Mouse (Mus musculus): Measurements from ENCODE around the gene Sumf1. TPM values are rescaled to one million over a fixed set of nuclear protein-coding genes. Genes with fewer than 3 reads are reported as not detected.

Sumf1 gene
- total and polyA plus RNA-seq, 2 experiments from 2014 or later, result 13.7 to 23.0 TPM

DNA sequence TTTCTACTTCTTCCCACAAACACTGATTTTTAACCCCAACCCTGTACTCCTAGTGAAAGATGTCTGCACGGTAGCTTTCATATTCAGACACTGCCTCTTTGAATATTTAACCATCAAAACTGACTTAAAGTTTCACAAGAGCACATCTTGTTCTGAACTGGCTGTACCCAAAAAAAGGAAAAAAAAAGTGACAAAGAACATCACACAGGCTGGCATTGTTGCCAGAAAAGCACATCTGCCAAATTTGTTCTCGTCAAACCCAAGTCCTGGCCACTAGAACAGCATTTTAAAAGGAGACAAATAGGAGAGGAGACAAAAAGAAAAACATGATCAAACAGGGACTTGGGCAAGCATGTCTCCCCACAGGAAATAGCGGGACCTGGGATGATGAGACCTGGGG lies 91.9 kb downstream of the Sumf1 start:
- no peaks in the 10 kb centered on the region for H3K4me1 ChIP-seq (ENCODE audit: insufficient read depth, low read length)
- H3K9ac ChIP-seq (replicated peaks; ENCODE audit: low read length, poor library complexity, severe bottlenecking), result no peak overlapping the region
- DNase-seq (ENCODE audit: low spot score), result no peak
- H3K27me3 ChIP-seq (ENCODE audit: insufficient read depth, low read length), result no peaks in the 10 kb centered on the region
- H3K4me3 ChIP-seq (ENCODE audit: low read depth, low read length), result no peak overlapping the region
- 69% methylated on average over 3 of the region's 3 CpGs for WGBS
- TF ChIP-seq CTCF (IDR thresholded peaks at IDR 0.05), result no peak
- H3K9me3 ChIP-seq (ENCODE audit: low read length), result no peaks in the 10 kb centered on the region
- no peaks in the 10 kb centered on the region for H3K36me3 ChIP-seq (ENCODE audit: insufficient read depth, low read length)
- no peak for ATAC-seq (ENCODE audit: low FRiP score)
- no peak overlapping the region for H3K27ac ChIP-seq (ENCODE audit: low read depth, low read length)
- H3K4me2 ChIP-seq (ENCODE audit: low read depth, low read length, poor library complexity, severe bottlenecking), result no peak overlapping the region

GRCm38 (mm10) chr6:108092646-108093045 lies 92.7 kb downstream of the Sumf1 start:
- Histone ChIP-seq H3K27ac (ENCODE audit: low read depth, low read length) (no peak overlapping the region), H3K4me1 (ENCODE audit: insufficient read depth, low read length) (no peaks in the 10 kb centered on the region), H3K4me3 (ENCODE audit: low read depth, low read length) (no peak overlapping the region), H3K9me3 (ENCODE audit: low read length) (no peaks in the 10 kb centered on the region), H3K4me2 (ENCODE audit: low read depth, low read length, poor library complexity, severe bottlenecking) (no peak overlapping the region), H3K27me3 (ENCODE audit: insufficient read depth, low read length) (no peaks in the 10 kb centered on the region), H3K36me3 (ENCODE audit: insufficient read depth, low read length) (no peaks in the 10 kb centered on the region), H3K9ac (replicated peaks; ENCODE audit: low read length, poor library complexity, severe bottlenecking) (no peak overlapping the region)
- DNase-seq (ENCODE audit: low spot score), result no peak
- 80% methylated on average over 3 of the region's 3 CpGs for WGBS
- TF ChIP-seq CTCF (IDR thresholded peaks at IDR 0.05), result no peak
- no peak for ATAC-seq (ENCODE audit: low FRiP score)

- no peaks in the 10 kb centered on the region for H3K9me3 ChIP-seq (ENCODE audit: low read length)
- WGBS, result 74% methylated on average over 1 of the region's 1 CpGs
- no peaks in the 10 kb centered on the region for H3K27me3 ChIP-seq (ENCODE audit: insufficient read depth, low read length)
- no peaks in the 10 kb centered on the region for H3K4me1 ChIP-seq (ENCODE audit: insufficient read depth, low read length)
- DNase-seq (ENCODE audit: low spot score) (no peak), ATAC-seq (ENCODE audit: low FRiP score) (no peak)
- no peak overlapping the region for H3K4me2 ChIP-seq (ENCODE audit: low read depth, low read length, poor library complexity, severe bottlenecking)
- H3K36me3 ChIP-seq (ENCODE audit: insufficient read depth, low read length), result no peaks in the 10 kb centered on the region
- H3K9ac ChIP-seq (replicated peaks; ENCODE audit: low read length, poor library complexity, severe bottlenecking), result no peak overlapping the region
- H3K4me3 ChIP-seq (ENCODE audit: low read depth, low read length), result no peak overlapping the region
- no peak overlapping the region for H3K27ac ChIP-seq (ENCODE audit: low read depth, low read length)
- no peak for TF ChIP-seq CTCF (IDR thresholded peaks at IDR 0.05)
Observed at GRCm38 (mm10) chr6:108091296-108091695, 94.1 kb downstream of the Sumf1 start.

DNA sequence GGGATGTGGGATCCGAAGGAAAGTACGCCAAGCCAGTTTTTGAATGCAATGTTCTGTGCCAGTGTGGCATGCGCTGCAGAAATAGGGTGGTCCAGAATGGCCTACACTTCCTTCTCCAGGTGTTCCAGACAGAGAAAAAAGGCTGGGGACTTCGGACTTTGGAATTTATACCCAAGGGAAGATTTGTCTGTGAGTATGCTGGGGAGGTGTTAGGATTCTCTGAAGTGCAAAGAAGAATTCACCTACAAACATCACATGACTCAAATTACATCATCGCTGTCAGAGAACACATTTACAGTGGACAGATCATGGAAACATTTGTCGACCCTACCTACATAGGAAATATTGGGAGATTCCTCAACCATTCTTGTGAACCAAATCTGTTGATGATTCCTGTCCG lies 109.5 kb downstream of the Sumf1 start:
- Histone ChIP-seq H3K9me3 (ENCODE audit: low read length) (no peaks in the 10 kb centered on the region), H3K27ac (ENCODE audit: low read depth, low read length) (no peak overlapping the region), H3K9ac (replicated peaks; ENCODE audit: low read length, poor library complexity, severe bottlenecking) (no peak overlapping the region), H3K4me1 (ENCODE audit: insufficient read depth, low read length) (no peaks in the 10 kb centered on the region), H3K4me3 (ENCODE audit: low read depth, low read length) (no peak overlapping the region), H3K27me3 (ENCODE audit: insufficient read depth, low read length) (no peaks in the 10 kb centered on the region), H3K4me2 (ENCODE audit: low read depth, low read length, poor library complexity, severe bottlenecking) (no peak overlapping the region), H3K36me3 (ENCODE audit: insufficient read depth, low read length) (0 out of 2 replicates have a peak, but pooled peaks cover 3% of the 10 kb centered on the region)
- ATAC-seq (ENCODE audit: low FRiP score), result no peak
- TF ChIP-seq CTCF (IDR thresholded peaks at IDR 0.05), result no peak
- WGBS, result 97% methylated on average over 7 of the region's 7 CpGs
- no peak for DNase-seq (ENCODE audit: low spot score)

DNA sequence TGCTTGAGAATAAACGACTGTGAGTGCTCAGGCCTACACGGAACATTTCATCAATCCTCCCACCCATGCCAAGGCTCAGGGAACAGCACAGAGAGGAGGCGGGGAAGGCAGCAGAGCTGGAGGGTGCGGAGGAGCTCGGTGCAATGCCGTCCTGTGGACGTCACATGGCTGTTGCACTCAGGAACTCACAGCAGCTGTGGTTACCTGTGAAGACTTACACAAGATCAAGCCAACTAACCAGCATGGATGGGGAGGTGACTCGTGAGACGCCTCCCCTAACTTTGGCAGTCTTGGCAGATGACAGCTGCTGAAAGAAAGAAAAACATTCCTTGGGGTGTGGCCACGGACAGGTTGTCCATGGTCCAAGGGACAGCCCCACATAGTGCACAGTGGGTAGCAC lies 110.8 kb downstream of the Sumf1 start:
- H3K4me1 ChIP-seq (ENCODE audit: insufficient read depth, low read length), result no peaks in the 10 kb centered on the region
- WGBS, result 96% methylated on average over 10 of the region's 10 CpGs

DNA sequence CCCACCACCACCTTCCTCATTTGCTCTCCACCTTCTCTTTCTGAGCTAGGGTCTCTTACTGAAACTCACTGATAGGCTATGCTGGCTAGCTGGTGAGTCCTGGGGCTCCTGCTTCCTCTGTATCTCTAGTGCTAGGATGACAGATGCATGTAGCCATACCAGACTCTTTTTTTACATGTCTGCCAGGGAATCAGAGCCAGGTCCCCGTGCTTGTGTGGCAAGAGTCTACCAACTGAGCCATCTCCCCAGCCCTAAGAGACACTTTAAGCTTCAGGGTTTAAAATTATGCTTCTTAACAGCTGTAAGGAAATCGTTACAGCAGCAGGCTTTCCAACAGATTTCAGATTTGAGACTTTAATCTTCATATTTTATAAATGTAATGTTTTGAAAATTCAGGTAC lies 111.5 kb downstream of the Sumf1 start:
- no peak for ATAC-seq (ENCODE audit: low FRiP score)
- WGBS, result 87% methylated on average over 2 of the region's 2 CpGs

More for the DNA sequence above, 110.8 kb downstream of the Sumf1 start:
- H3K9me3 ChIP-seq (ENCODE audit: low read length), result no peaks in the 10 kb centered on the region
- no peak overlapping the region for H3K4me2 ChIP-seq (ENCODE audit: low read depth, low read length, poor library complexity, severe bottlenecking)
- 0 out of 2 replicates have a peak, but pooled peaks cover 3% of the 10 kb centered on the region for H3K36me3 ChIP-seq (ENCODE audit: insufficient read depth, low read length)
- DNase-seq (ENCODE audit: low spot score) (no peak), ATAC-seq (ENCODE audit: low FRiP score) (no peak)
- H3K9ac ChIP-seq (replicated peaks; ENCODE audit: low read length, poor library complexity, severe bottlenecking), result no peak overlapping the region
- TF ChIP-seq CTCF (IDR thresholded peaks at IDR 0.05), result no peak
- H3K27ac ChIP-seq (ENCODE audit: low read depth, low read length), result no peak overlapping the region
- no peak overlapping the region for H3K4me3 ChIP-seq (ENCODE audit: low read depth, low read length)
- no peaks in the 10 kb centered on the region for H3K27me3 ChIP-seq (ENCODE audit: insufficient read depth, low read length)

More for the DNA sequence above, 111.5 kb downstream of the Sumf1 start:
- H3K4me3 ChIP-seq (ENCODE audit: low read depth, low read length), result no peak overlapping the region
- no peak overlapping the region for H3K27ac ChIP-seq (ENCODE audit: low read depth, low read length)
- no peak for DNase-seq (ENCODE audit: low spot score)
- no peak overlapping the region for H3K4me2 ChIP-seq (ENCODE audit: low read depth, low read length, poor library complexity, severe bottlenecking)
- H3K9me3 ChIP-seq (ENCODE audit: low read length), result no peaks in the 10 kb centered on the region
- H3K36me3 ChIP-seq (ENCODE audit: insufficient read depth, low read length), result 0 out of 2 replicates have a peak, but pooled peaks cover 3% of the 10 kb centered on the region
- H3K4me1 ChIP-seq (ENCODE audit: insufficient read depth, low read length), result no peaks in the 10 kb centered on the region
- H3K9ac ChIP-seq (replicated peaks; ENCODE audit: low read length, poor library complexity, severe bottlenecking), result no peak overlapping the region
- TF ChIP-seq CTCF (IDR thresholded peaks at IDR 0.05), result no peak
- H3K27me3 ChIP-seq (ENCODE audit: insufficient read depth, low read length), result no peaks in the 10 kb centered on the region
